Mouse (Mus musculus) intestine, postnatal 0 days (tissue): ENCODE results near the gene Lag3. TPM values are rescaled to one million over a fixed set of nuclear protein-coding genes. Genes with fewer than 3 reads are reported as not detected.

Experiments
- ATAC-seq: fragments of 200-750 bp; cut with Nextera tagmentation; 2 replicates; pipeline ENCODE4 v1.8.0; 2017; ENCODE audit warnings: mild to moderate bottlenecking, moderate TSS enrichment, moderate library complexity
- H3K27ac ChIP-seq: fragments of 300-500 bp; sonication (generic); 2 replicates; pipeline ENCODE4 v1.5.1; 2014; ENCODE audit warnings: mild to moderate bottlenecking, low read depth, low read length, moderate library complexity
- H3K27me3 ChIP-seq: fragments of 300-500 bp; sonication (generic); replicated peaks from 2 replicates; pipeline ENCODE4 v1.6.1; 2014; ENCODE audit warnings: low read length, mixed read lengths; ENCODE audit not compliant: control insufficient read depth, insufficient read depth
- H3K36me3 ChIP-seq: fragments of 300-500 bp; sonication (generic); 2 replicates; pipeline ENCODE4 v1.6.1; 2014; ENCODE audit warnings: mild to moderate bottlenecking, moderate library complexity; ENCODE audit not compliant: control insufficient read depth, insufficient read depth
- H3K4me1 ChIP-seq: fragments of 300-500 bp; sonication (generic); replicated peaks from 2 replicates; pipeline ENCODE4 v1.6.1; 2014; ENCODE audit warnings: antibody characterized with exemption, low read length, mixed read lengths; ENCODE audit not compliant: control insufficient read depth, insufficient read depth
- H3K4me2 ChIP-seq: fragments of 300-500 bp; sonication (generic); replicated peaks from 2 replicates; pipeline ENCODE4 v1.6.1; 2014; ENCODE audit warnings: low read depth, mild to moderate bottlenecking, moderate library complexity
- H3K4me3 ChIP-seq: fragments of 300-500 bp; sonication (generic); 2 replicates; pipeline ENCODE4 v1.5.1; 2014; ENCODE audit warnings: low read depth, low read length
- H3K9ac ChIP-seq: fragments of 300-500 bp; sonication (generic); 2 replicates; pipeline ENCODE4 v1.6.1; 2014; ENCODE audit warnings: mild to moderate bottlenecking, low read depth, low read length
- H3K9me3 ChIP-seq: fragments of 300-500 bp; sonication (generic); 2 replicates; pipeline ENCODE4 v1.6.1; 2016; ENCODE audit warnings: mixed run types; ENCODE audit not compliant: control insufficient read depth
- CTCF ChIP-seq: sonication (generic); IDR thresholded peaks from 2 replicates; pipeline ENCODE4 v1.5.1; 2016; ENCODE audit warnings: low read depth, mild to moderate bottlenecking, control low read depth, antibody characterized with exemption, moderate library complexity
- WGBS: fragments of 180-500 bp; shearing (Covaris S2); extraction: QIAGEN DNeasy Blood & Tissue Kit; methylation state at CpG from one replicate; pipeline ENCODE4 v1.1.7; 2014; 5-methylcytosine and 5-hydroxymethylcytosine counted together
- polyA plus RNA-seq: library from polyadenylated mRNA; unstranded; fragments of >200 nt; fragmentation: Nextera tagmentation; extraction: Ambion mirVana; gene quantifications from 2 replicates; pipeline ENCODE4 v1.2.1, GENCODE M21; 2015

The Lag3 gene
- polyA plus RNA-seq, 1 experiment from 2014 or later: 1.7 TPM

GRCm38 (mm10) chr6:124932314-124932695, 20.8 kb upstream of the Lag3 start:
- peaks cover 6% of the 10 kb centered on the region; the same call in 1 of the 2 replicates for H3K4me1 ChIP-seq
- H3K36me3 ChIP-seq: peaks cover 37% of the 10 kb centered on the region
- WGBS: 44% methylated on average over 12 of the region's 12 CpGs
- H3K4me3 ChIP-seq: peak overlapping the region; percentile 85
- H3K9me3 ChIP-seq: no peaks in the 10 kb centered on the region
- no peak for TF ChIP-seq CTCF
- H3K27me3 ChIP-seq: no peaks in the 10 kb centered on the region
- H3K4me2 ChIP-seq: peak overlapping the region; percentile 82
- H3K27ac ChIP-seq: peak overlapping the region; percentile 95
- peak overlapping the region; percentile 87 for H3K9ac ChIP-seq
- ATAC-seq: no peak

DNA sequence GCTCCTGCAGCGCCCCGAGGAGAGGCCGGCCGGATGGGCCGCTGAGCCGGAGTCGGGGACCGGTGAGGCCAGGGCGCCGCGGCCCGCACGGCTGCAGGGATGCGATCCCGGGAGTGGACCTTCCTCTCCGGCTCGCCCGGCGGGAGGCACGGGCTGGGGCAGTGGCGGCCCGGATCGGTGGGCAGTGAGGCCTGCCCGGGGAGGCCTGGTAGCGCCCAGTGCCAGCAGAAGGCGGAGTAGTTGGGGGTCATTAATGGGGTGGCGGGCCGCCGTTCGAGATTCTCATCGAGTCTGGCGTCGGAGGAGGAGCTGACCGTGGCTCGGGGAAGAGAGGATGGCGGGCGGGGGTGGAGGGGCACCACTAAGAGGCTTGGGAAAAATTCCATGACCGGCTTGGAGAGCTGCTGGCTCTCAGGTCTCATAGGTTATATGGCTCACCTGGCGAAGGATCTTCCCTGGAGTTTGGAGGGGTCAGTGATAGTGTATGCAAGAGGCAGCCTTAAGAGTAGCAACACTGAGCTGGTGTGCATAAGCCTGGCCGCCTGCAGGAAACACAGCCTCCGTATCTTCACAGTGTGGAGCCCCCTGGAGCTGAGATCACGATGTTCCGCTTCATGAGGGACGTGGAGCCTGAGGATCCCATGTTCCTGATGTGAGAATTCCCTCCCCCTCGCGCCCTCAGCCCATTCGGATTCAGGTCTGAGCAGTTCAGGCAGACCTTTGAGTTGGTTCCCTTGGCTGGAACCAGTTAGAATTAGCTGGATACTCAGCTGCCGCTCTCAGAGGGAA, 20.2 kb upstream of the Lag3 start:
- Histone ChIP-seq H3K9me3 (no peaks in the 10 kb centered on the region), H3K9ac (peak overlapping the region; percentile 87), H3K27ac (peak overlapping the region; percentile 95), H3K4me3 (peak overlapping the region; percentile 85), H3K4me1 (peaks cover 6% of the 10 kb centered on the region; the same call in 1 of the 2 replicates), H3K4me2 (peak overlapping the region; percentile 82), H3K36me3 (peaks cover 35% of the 10 kb centered on the region), H3K27me3 (no peaks in the 10 kb centered on the region)
- 1% methylated on average over 48 of the region's 48 CpGs for WGBS
- peak; percentile 70 for TF ChIP-seq CTCF
- ATAC-seq: no peak; the same call in 1 of the 2 replicates

DNA sequence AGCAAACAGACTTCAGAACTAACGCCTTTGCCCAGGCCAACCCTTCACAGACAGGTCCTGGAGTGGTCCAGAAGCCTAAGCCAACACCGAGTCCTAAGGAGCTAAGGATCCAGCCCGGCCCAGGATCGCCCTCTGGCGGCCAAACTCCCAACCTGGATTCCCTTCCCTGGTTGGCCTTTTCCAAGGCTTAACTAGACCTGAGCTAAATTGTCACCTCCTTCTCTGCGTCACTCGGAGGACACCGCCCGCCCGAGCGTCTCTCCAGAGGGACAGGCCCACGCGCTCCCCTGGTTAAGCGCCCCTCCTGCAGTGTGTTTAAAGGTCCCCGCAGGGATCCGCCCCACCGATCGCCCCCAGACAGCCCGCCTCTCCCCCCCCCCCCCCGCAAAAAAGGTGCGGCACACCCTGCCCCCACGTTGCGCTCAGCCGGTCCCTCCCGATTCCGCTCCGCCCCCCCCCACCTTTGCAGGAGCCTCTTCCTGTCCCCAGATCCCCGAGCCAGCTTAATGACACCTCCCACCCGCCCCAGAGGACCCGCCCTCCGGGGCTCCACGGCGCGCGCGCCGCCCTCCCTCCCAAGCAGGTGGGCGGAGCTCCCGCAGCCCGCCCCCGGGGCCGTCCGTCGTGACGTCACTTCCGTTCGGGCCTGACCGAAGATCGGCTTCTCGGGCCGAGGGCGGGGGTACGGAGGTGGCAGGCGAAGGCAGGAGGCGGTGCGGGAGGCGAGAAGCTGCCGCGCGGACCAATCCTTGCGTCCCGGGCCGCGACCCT, 19.4 kb upstream of the Lag3 start, which contains the start of gene Mlf2:
Gene Mlf2 (plus strand): TSS at position 633 of the 771 bp plus-strand sequence.
- peak within 1 kb of the TSS; percentile 82 for H3K4me2 ChIP-seq
- H3K27me3 ChIP-seq: no peaks in the 10 kb centered on the region
- H3K4me3 ChIP-seq: peak within 1 kb of the TSS; percentile 85
- H3K9me3 ChIP-seq: no peaks in the 10 kb centered on the region
- ATAC-seq: peak; percentile 95
- peaks cover 9% of the 10 kb centered on the region; the same call in 1 of the 2 replicates for H3K4me1 ChIP-seq
- peak within 1 kb of the TSS; percentile 95 for H3K27ac ChIP-seq
- peak within 1 kb of the TSS; percentile 87 for H3K9ac ChIP-seq
- under 1% methylated on average over 61 of the region's 64 CpGs for WGBS
- peak; percentile 100 for TF ChIP-seq CTCF
- H3K36me3 ChIP-seq: peaks cover 28% of the 10 kb centered on the region

DNA sequence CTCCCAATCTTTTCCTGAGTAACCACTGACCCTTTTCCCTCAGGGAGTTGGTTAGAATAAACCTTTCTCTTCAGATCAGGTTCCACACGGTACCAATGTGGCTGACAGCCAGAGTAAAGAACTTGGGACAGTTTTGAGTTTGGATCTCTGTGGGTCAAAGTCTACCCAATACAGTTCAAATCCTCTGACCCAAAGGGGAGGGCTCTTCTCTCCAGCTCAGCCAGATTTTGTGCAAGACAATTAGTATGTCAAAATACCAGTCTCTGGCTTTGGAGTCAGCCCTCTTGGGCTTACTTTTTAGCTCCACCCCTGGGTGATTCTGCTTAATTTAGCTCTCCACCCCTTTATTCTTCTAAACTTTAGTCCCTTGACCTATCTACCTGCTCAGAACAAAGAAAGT, 18.7 kb upstream of the Lag3 start:
- Histone ChIP-seq H3K27ac (peak overlapping the region; percentile 95; the same call in 1 of the 2 replicates), H3K4me1 (peaks cover 11% of the 10 kb centered on the region; the same call in 1 of the 2 replicates), H3K4me3 (peak overlapping the region; percentile 85), H3K27me3 (no peaks in the 10 kb centered on the region), H3K4me2 (peak overlapping the region; percentile 82; the same call in 1 of the 2 replicates), H3K36me3 (peaks cover 21% of the 10 kb centered on the region), H3K9me3 (no peaks in the 10 kb centered on the region), H3K9ac (no peak overlapping the region)
- ATAC-seq: no peak
- WGBS: 32% methylated on average over 1 of the region's 1 CpGs
- TF ChIP-seq CTCF: no peak

DNA sequence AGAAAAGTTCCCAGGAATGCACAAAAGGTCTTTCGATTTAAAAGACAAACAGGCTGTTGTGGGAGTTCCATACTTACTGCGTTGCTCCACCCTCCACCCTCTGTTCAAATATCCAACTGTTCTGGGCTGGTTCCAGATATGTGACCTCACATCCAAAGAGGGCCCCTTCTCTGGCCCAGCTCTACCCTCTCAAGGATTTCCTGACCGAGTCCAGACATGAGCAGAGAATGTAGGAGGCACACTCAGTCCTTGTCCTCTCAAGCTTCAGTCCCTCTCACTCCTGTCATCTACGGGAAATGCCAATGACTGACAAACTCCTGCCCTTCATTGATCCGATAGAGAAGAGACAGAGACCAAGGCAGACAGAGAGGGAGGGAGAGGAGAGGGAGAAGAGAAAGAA, 14.4 kb upstream of the Lag3 start:
- H3K9me3 ChIP-seq: no peaks in the 10 kb centered on the region
- peak overlapping the region; percentile 53 for H3K4me2 ChIP-seq
- H3K36me3 ChIP-seq: no peaks in the 10 kb centered on the region
- H3K27me3 ChIP-seq: no peaks in the 10 kb centered on the region
- TF ChIP-seq CTCF: no peak
- 0 out of 2 replicates have a peak, but pooled peaks have one; percentile 11 for ATAC-seq
- peaks cover 8% of the 10 kb centered on the region; the same call in 1 of the 2 replicates for H3K4me1 ChIP-seq
- H3K9ac ChIP-seq: 0 out of 2 replicates have a peak overlapping the region, but pooled peaks have one; percentile 37
- peak overlapping the region; percentile 74 for H3K27ac ChIP-seq
- H3K4me3 ChIP-seq: no peak overlapping the region
- 14% methylated on average over 5 of the region's 5 CpGs for WGBS

DNA sequence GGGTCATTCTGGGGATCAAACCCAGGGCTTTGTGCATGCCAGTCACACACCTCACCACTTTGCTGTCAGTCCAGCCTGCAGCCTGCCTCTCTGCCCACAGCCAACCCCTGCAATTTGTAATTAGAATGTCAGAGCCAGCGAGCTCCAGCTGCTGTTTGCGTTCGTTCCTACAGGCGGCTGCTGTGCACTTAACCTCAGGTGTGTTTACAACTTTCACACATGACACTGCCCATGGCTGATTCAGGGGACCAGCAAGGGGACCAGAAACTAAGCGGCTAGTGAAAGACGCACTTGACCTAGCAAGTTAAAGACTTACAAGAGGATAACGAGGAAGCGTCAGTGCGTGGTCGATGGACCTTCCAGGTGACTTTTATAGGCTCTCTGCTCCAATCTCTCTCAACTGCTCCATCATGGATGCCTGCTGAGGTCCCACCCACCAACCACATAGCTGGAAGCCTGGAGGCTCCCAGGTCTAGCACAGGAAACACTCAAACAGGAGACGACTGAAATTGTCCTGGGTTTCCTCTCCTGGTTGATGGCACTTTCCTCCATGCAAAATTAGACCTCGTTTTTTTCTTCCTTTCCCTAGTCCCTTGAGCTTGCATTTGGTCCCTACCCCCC, 13.8 kb upstream of the Lag3 start:
- peaks cover 8% of the 10 kb centered on the region; the same call in 1 of the 2 replicates for H3K4me1 ChIP-seq
- TF ChIP-seq CTCF: peak; percentile 56
- WGBS: 12% methylated on average over 12 of the region's 12 CpGs
- H3K4me3 ChIP-seq: no peak overlapping the region
- H3K9ac ChIP-seq: 0 out of 2 replicates have a peak overlapping the region, but pooled peaks have one; percentile 37
- no peaks in the 10 kb centered on the region for H3K36me3 ChIP-seq
- H3K27me3 ChIP-seq: no peaks in the 10 kb centered on the region
- peak; percentile 44 for ATAC-seq
- no peaks in the 10 kb centered on the region for H3K9me3 ChIP-seq
- H3K4me2 ChIP-seq: peak overlapping the region; percentile 53
- peak overlapping the region; percentile 68 for H3K27ac ChIP-seq
